14 mouse cellular contexts compared by ENCODE assay signal in the genomic region with DNA sequence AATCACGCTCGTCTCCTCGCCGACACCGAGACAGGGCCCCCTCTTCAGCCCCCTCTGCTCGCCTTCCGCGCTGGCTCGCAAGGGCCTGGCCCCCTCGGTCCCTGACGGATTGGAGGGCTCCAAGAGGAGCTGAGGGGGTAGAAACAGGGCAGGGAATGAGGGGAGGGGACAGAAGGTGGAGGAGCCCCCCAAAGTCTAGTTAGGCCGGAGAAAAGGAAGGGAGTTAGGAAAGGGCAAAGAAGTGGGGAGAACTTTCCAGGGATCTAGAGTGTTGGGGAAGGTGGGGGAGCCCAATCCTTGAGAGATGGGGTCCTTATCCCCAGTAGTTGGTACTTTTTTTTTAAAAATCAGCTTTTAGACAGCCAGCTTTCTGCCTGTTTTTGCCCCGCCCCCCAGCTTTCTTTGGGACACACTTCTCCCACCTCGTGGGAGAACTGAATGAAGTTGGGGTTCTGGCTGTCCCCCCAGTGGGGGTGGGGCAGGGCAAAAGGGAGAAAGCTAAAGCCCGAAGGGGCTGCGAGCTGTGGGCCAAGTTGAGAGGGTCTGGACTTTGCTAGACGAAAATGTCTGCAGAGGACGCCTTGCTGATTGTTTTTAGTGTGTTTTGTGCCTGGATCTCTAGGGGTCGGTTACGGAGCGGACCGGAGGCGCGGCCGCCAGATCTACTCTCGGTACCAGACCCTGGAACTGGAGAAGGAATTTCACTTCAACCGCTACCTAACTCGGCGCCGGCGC. TPM values are rescaled to one million over a fixed set of nuclear protein-coding genes. Genes with fewer than 3 reads are reported as not detected.
DNase-seq lines count a peak whose midpoint lies in the region; ATAC-seq and TF ChIP-seq lines count a peak whose summit lies in the region.
"Had no signal": no experiment of that assay in that cellular context is flagged by ENCODE, and none has a peak within 500 bp of the region (broad histone marks: within the 10 kb centered on the region; RNA-seq: fewer than 3 reads in every experiment).

No protein-coding gene starts in this region.

- H3K4me1 ChIP-seq in heart, embryonic 15.5 days (replicated peaks), result peaks cover 15% of the 10 kb centered on the region
- H3K4me1 ChIP-seq in E14TG2a.4 (replicated peaks; ENCODE audit: low read depth, low read length), result peaks cover 57% of the 10 kb centered on the region
- peaks cover 57% of the 10 kb centered on the region for H3K4me1 ChIP-seq in limb, embryonic 13.5 days
- H3K4me1 ChIP-seq in forebrain, embryonic 14.5 days (ENCODE audit: control insufficient read depth, insufficient read depth, low read length), result no peaks in the 10 kb centered on the region

- peaks cover 99% of the 10 kb centered on the region for H3K27me3 ChIP-seq in heart, embryonic 15.5 days
- H3K27me3 ChIP-seq in E14TG2a.4 (ENCODE audit: insufficient read depth, low read length), result peaks cover 99% of the 10 kb centered on the region
- H3K27me3 ChIP-seq in limb, embryonic 13.5 days, result peaks cover 98% of the 10 kb centered on the region
- H3K27me3 ChIP-seq in forebrain, embryonic 14.5 days (replicated peaks; ENCODE audit: control insufficient read depth, insufficient read depth, low read length), result peaks cover 96% of the 10 kb centered on the region

- ATAC-seq in heart, embryonic 15.5 days (replicated peaks; ENCODE audit: insufficient number of reproducible peaks, insufficient read depth, low FRiP score, low read depth), result no peak
- ATAC-seq in limb, embryonic 13.5 days (ENCODE audit: low FRiP score, low read depth), result no peak
- ATAC-seq in forebrain, embryonic 14.5 days, result no peak

- TF ChIP-seq CTCF in E14TG2a.4 (conservative IDR thresholded peaks at IDR 0.05; ENCODE audit: low read length), result no peak

- no peak for DNase-seq in heart, adult 18-20 months
- peak; percentile 48 to 70 for DNase-seq in adrenal gland, postnatal 36 days
- no peak for DNase-seq in cerebellum, postnatal 14 days
- DNase-seq in urinary bladder, postnatal 10 days (ENCODE audit: low spot score), result no peak
- no peak for DNase-seq in forebrain, embryonic 14.5 days (ENCODE audit: low spot score)
- DNase-seq: gastrocnemius, postnatal 25 days; heart, postnatal 4 days; lung, adult 18-20 months had no signal

- H3K9ac ChIP-seq in heart, embryonic 15.5 days, result no peak overlapping the region
- peak overlapping the region; percentile 25; the same call in 1 of the 2 replicates for H3K9ac ChIP-seq in limb, embryonic 13.5 days
- no peak overlapping the region for H3K9ac ChIP-seq in forebrain, embryonic 14.5 days (ENCODE audit: low read length)
- H3K9ac ChIP-seq: midbrain, embryonic 12.5 days had no signal

- H3K4me3 ChIP-seq in heart, embryonic 15.5 days, result no peak overlapping the region
- peak overlapping the region; percentile 45 for H3K4me3 ChIP-seq in E14TG2a.4 (replicated peaks; ENCODE audit: low read length)
- peak overlapping the region; percentile 29 for H3K4me3 ChIP-seq in limb, embryonic 13.5 days
- no peak overlapping the region for H3K4me3 ChIP-seq in forebrain, embryonic 14.5 days (ENCODE audit: low read depth, low read length)

- WGBS in heart, embryonic 15.5 days, result 5% methylated on average over 31 of the region's 31 CpGs
- 5% methylated on average over 31 of the region's 31 CpGs for WGBS in limb, embryonic 13.5 days
- under 1% methylated on average over 31 of the region's 31 CpGs for WGBS in forebrain, embryonic 14.5 days

- H3K27ac ChIP-seq in heart, embryonic 15.5 days, result no peak overlapping the region
- H3K27ac ChIP-seq in limb, embryonic 13.5 days, result no peak overlapping the region
- no peak overlapping the region for H3K27ac ChIP-seq in forebrain, embryonic 14.5 days (ENCODE audit: low read depth, low read length)
- H3K27ac ChIP-seq: midbrain, embryonic 12.5 days had no signal

- 0 out of 2 replicates have a peak overlapping the region, but pooled peaks have one; percentile 1 for H3K4me2 ChIP-seq in heart, embryonic 15.5 days
- H3K4me2 ChIP-seq in limb, embryonic 13.5 days (replicated peaks), result peak overlapping the region; percentile 49
- no peak overlapping the region for H3K4me2 ChIP-seq in forebrain, embryonic 14.5 days (ENCODE audit: low read length)
- H3K4me2 ChIP-seq: midbrain, embryonic 12.5 days had no signal

- no peaks in the 10 kb centered on the region for H3K36me3 ChIP-seq in heart, embryonic 15.5 days
- H3K36me3 ChIP-seq in E14TG2a.4 (ENCODE audit: insufficient read depth, low read length), result no peaks in the 10 kb centered on the region
- H3K36me3 ChIP-seq in limb, embryonic 13.5 days, result no peaks in the 10 kb centered on the region
- no peaks in the 10 kb centered on the region for H3K36me3 ChIP-seq in forebrain, embryonic 14.5 days (ENCODE audit: control insufficient read depth, insufficient read depth, low read length)
- H3K36me3 ChIP-seq: midbrain, embryonic 12.5 days had no signal

- no peaks in the 10 kb centered on the region for H3K9me3 ChIP-seq in heart, embryonic 15.5 days (replicated peaks)
- H3K9me3 ChIP-seq in E14TG2a.4 (ENCODE audit: low read length), result no peaks in the 10 kb centered on the region
- H3K9me3 ChIP-seq in limb, embryonic 13.5 days, result no peaks in the 10 kb centered on the region
- no peaks in the 10 kb centered on the region for H3K9me3 ChIP-seq in forebrain, embryonic 14.5 days (replicated peaks; ENCODE audit: control insufficient read depth, low read length)
- H3K9me3 ChIP-seq: midbrain, embryonic 12.5 days had no signal

RNA-seq across cellular contexts. Expression of gene Hoxc4, which starts 8.5 kb away (rescaled TPM):
- polyA plus RNA-seq in heart, embryonic 15.5 days (2015; fragmentation: Nextera tagmentation; extraction: Ambion mirVana), result 0.52 and 1.7 TPM in 2 replicates
- total RNA-seq in heart, adult 18-20 months (2021), result under 1 TPM in 1 of 2 experiments, not detected in 1; 0.23 TPM
- total RNA-seq in adrenal gland, postnatal 36 days (2021), result 1 to 10 TPM; 5.9 to 6.6 TPM
- 4.8 and 4.9 TPM in 2 replicates for polyA plus RNA-seq in limb, embryonic 13.5 days (2015; fragmentation: Nextera tagmentation; extraction: Ambion mirVana)
- not detected in 2 replicates for polyA plus RNA-seq in forebrain, embryonic 14.5 days (2014; fragmentation: Nextera tagmentation; extraction: Ambion mirVana)
- total RNA-seq: layer of hippocampus, postnatal 25 days had no signal
- polyA plus RNA-seq: cortical plate, adult 2 months had no signal

RNA-seq across cellular contexts. Expression of gene Hoxc6, which starts 12.2 kb away (rescaled TPM):
- 0.43 and 0.57 TPM in 2 replicates for polyA plus RNA-seq in heart, embryonic 15.5 days (2015; fragmentation: Nextera tagmentation; extraction: Ambion mirVana)
- total RNA-seq in heart, adult 18-20 months (2021), result under 1 TPM in 1 of 2 experiments, not detected in 1; 0.18 TPM
- total RNA-seq in adrenal gland, postnatal 36 days (2021), result 10 to 100 TPM; 43.2 to 46.3 TPM
- 2.5 and 2.8 TPM in 2 replicates for polyA plus RNA-seq in limb, embryonic 13.5 days (2015; fragmentation: Nextera tagmentation; extraction: Ambion mirVana)
- not detected in 2 replicates for polyA plus RNA-seq in forebrain, embryonic 14.5 days (2014; fragmentation: Nextera tagmentation; extraction: Ambion mirVana)
- total RNA-seq: layer of hippocampus, postnatal 25 days had no signal
- polyA plus RNA-seq: cortical plate, adult 2 months; midbrain, embryonic 12.5 days had no signal

RNA-seq across cellular contexts. Expression of gene Hoxc8, which starts 19.9 kb away (rescaled TPM):
- 0.16 TPM in 1 of 2 replicates, not detected in the other for polyA plus RNA-seq in heart, embryonic 15.5 days (2015; fragmentation: Nextera tagmentation; extraction: Ambion mirVana)
- total RNA-seq in heart, adult 18-20 months (2021), result not detected
- 10 to 100 TPM; 25.4 to 29.5 TPM for total RNA-seq in adrenal gland, postnatal 36 days (2021)
- 2.7 and 3.0 TPM in 2 replicates for polyA plus RNA-seq in limb, embryonic 13.5 days (2015; fragmentation: Nextera tagmentation; extraction: Ambion mirVana)
- polyA plus RNA-seq in forebrain, embryonic 14.5 days (2014; fragmentation: Nextera tagmentation; extraction: Ambion mirVana), result not detected in 2 replicates
- total RNA-seq: heart, postnatal 4 days; layer of hippocampus, postnatal 25 days had no signal
- polyA plus RNA-seq: cortical plate, adult 2 months; midbrain, embryonic 12.5 days had no signal

RNA-seq across cellular contexts. Expression of gene Hoxc9, which starts 34.0 kb away (rescaled TPM):
- polyA plus RNA-seq in heart, embryonic 15.5 days (2015; fragmentation: Nextera tagmentation; extraction: Ambion mirVana), result 0.19 TPM in 1 of 2 replicates, not detected in the other
- not detected for total RNA-seq in heart, adult 18-20 months (2021)
- under 1 TPM; 0.72 to 0.96 TPM for total RNA-seq in adrenal gland, postnatal 36 days (2021)
- 1.7 and 2.1 TPM in 2 replicates for polyA plus RNA-seq in limb, embryonic 13.5 days (2015; fragmentation: Nextera tagmentation; extraction: Ambion mirVana)
- not detected in 2 replicates for polyA plus RNA-seq in forebrain, embryonic 14.5 days (2014; fragmentation: Nextera tagmentation; extraction: Ambion mirVana)
- total RNA-seq: heart, postnatal 4 days; layer of hippocampus, postnatal 25 days had no signal
- polyA plus RNA-seq: cortical plate, adult 2 months; midbrain, embryonic 12.5 days had no signal

RNA-seq across cellular contexts. Expression of gene Hoxc5, which starts 43.0 kb away (rescaled TPM):
- 0.42 and 0.80 TPM in 2 replicates for polyA plus RNA-seq in heart, embryonic 15.5 days (2015; fragmentation: Nextera tagmentation; extraction: Ambion mirVana)
- total RNA-seq in heart, adult 18-20 months (2021), result under 1 TPM in 1 of 2 experiments, not detected in 1; 0.18 TPM
- total RNA-seq in adrenal gland, postnatal 36 days (2021), result 1 to 10 TPM; 5.7 to 6.2 TPM
- 5.2 and 6.7 TPM in 2 replicates for polyA plus RNA-seq in limb, embryonic 13.5 days (2015; fragmentation: Nextera tagmentation; extraction: Ambion mirVana)
- not detected in 2 replicates for polyA plus RNA-seq in forebrain, embryonic 14.5 days (2014; fragmentation: Nextera tagmentation; extraction: Ambion mirVana)
- total RNA-seq: heart, postnatal 4 days; layer of hippocampus, postnatal 25 days had no signal
- polyA plus RNA-seq: cortical plate, adult 2 months; midbrain, embryonic 12.5 days had no signal

Comparison
In these comparisons a context has a peak if more than half of its experiments do, and no peak if none do; other contexts are left out.
1. H3K4me3 ChIP-seq: peak in E14TG2a.4 (single experiment) and limb, embryonic 13.5 days (single experiment); none in heart, embryonic 15.5 days (single experiment) and forebrain, embryonic 14.5 days (single experiment).
2. DNase-seq: peak in adrenal gland, postnatal 36 days (2 of 2); none in heart, adult 18-20 months (0 of 2), cerebellum, postnatal 14 days (0 of 2), urinary bladder, postnatal 10 days (single experiment) and forebrain, embryonic 14.5 days (single experiment).